Mouse (Mus musculus) thymus, adult 2 months (tissue): Measurements from ENCODE around the gene Gsta1.

Experiments used
- CTCF ChIP-seq: fragments of 200-500 bp; IDR thresholded peaks from 2 replicates; pipeline ENCODE4 v1.5.1; 2012; ENCODE audit warnings: mild to moderate bottlenecking, control low read depth, low read length, moderate library complexity, borderline replicate concordance; ENCODE audit not compliant: control insufficient read depth, poor library complexity, insufficient read depth; ENCODE audit errors: extremely low read depth
- POLR2A ChIP-seq: fragments of 200-500 bp; IDR thresholded peaks from 2 replicates; pipeline ENCODE4 v1.6.1; 2012; ENCODE audit warnings: mild to moderate bottlenecking, low read length, control low read depth, moderate library complexity; ENCODE audit not compliant: control insufficient read depth, poor library complexity, insufficient read depth; ENCODE audit errors: extremely low read depth

GRCm38 (mm10) chr9:78204194-78204593, 26.3 kb upstream of the Gsta1 start:
- no peak for TF ChIP-seq CTCF
- no peak for TF ChIP-seq POLR2A
